Mouse (Mus musculus) cerebellum, adult 11-12 months (tissue): ENCODE data around the gene Shbg.

ENCODE experiments used
- DNase-seq: peaks from one replicate; pipeline ENCODE4 v3.0.0; 2022

Gene Shbg

GRCm38 (mm10) chr11:69617805-69618204 lies at the start of gene Shbg:
Gene Shbg, minus strand, starts transcription at chr11:69617905.
- no peak for DNase-seq

- DNase-seq: no peak
Measured at GRCm38 (mm10) chr11:69666665-69667005, 48.9 kb upstream of the Shbg start.

GRCm38 (mm10) chr11:69665961-69666664 lies 48.4 kb upstream of the Shbg start, which contains the start of gene Cd68:
Gene Cd68, minus strand, starts transcription at chr11:69666153.
- DNase-seq: no peak

- peak; percentile 30 for DNase-seq
Measured at GRCm38 (mm10) chr11:69665457-69665960, 47.8 kb upstream of the Shbg start.

GRCm38 (mm10) chr11:69664841-69665240 lies 47.1 kb upstream of the Shbg start:
- DNase-seq: peak; percentile 30

- peak; percentile 60 for DNase-seq
Measured at GRCm38 (mm10) chr11:69663795-69664194, 46.1 kb upstream of the Shbg start.

GRCm38 (mm10) chr11:69662967-69663671 lies 45.4 kb upstream of the Shbg start:
- peak; percentile 72 for DNase-seq

- peak; percentile 98 for DNase-seq
Measured at GRCm38 (mm10) chr11:69662213-69662966, 44.7 kb upstream of the Shbg start, which contains the start of gene Mpdu1. Gene Mpdu1, minus strand, starts transcription at chr11:69662642.

- peak; percentile 56 for DNase-seq
Measured at GRCm38 (mm10) chr11:69661221-69661881, 43.6 kb upstream of the Shbg start.

GRCm38 (mm10) chr11:69657462-69657881 lies 39.8 kb upstream of the Shbg start:
- peak; percentile 45 for DNase-seq

- no peak for DNase-seq
Measured at GRCm38 (mm10) chr11:69656617-69657461, 39.1 kb upstream of the Shbg start.

GRCm38 (mm10) chr11:69656065-69656455 lies 38.4 kb upstream of the Shbg start:
- DNase-seq: peak; percentile 32

GRCm38 (mm10) chr11:69655264-69656064 lies 37.8 kb upstream of the Shbg start, which contains the start of gene Sox15:
Gene Sox15, plus strand, starts transcription at chr11:69655314.
- peak; percentile 69 for DNase-seq

GRCm38 (mm10) chr11:69654760-69655159 lies 37.1 kb upstream of the Shbg start:
- DNase-seq: no peak

- no peak for DNase-seq
Measured at GRCm38 (mm10) chr11:69653399-69653798, 35.7 kb upstream of the Shbg start.

- no peak for DNase-seq
Measured at GRCm38 (mm10) chr11:69645860-69646259, 28.2 kb upstream of the Shbg start.

GRCm38 (mm10) chr11:69635471-69635870 lies 17.8 kb upstream of the Shbg start:
- DNase-seq: no peak

GRCm38 (mm10) chr11:69633128-69633866 lies 15.6 kb upstream of the Shbg start:
- DNase-seq: peak; percentile 81

GRCm38 (mm10) chr11:69632284-69633089 lies 14.8 kb upstream of the Shbg start, which contains the start of gene Fxr2:
Gene Fxr2, plus strand, starts transcription at chr11:69632990.
- DNase-seq: peak; percentile 100
